Mouse (Mus musculus): ENCODE measurements at regions not wholly inside any gene's neighbourhood (a gene's known extent, or its start where the extent isn't known, plus 50 kb on each side); places are given as distances from the start of the nearest gene placed in this dataset.
A peak's percentile ranks its signal among the peaks of the same experiment; 100 is the strongest.

DNA sequence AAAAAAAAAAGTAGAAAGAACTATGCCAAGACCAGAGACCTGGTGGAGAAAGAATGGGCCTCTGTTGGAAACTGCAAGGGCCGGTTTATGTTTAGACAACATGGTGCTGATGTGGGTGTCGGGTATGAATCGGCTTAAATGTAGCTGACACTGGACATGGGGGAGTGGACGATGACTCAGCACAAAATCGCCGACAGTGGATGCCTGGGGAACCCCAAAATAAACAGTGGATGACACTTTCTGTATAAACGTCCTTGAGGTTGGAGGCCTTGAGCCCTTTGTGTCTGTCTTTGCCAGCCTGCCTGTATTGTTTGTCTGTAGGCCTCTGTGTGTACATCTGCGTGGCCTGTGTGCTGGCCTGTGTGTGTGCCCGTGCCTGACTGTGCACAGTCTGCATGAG, 52.1 kb upstream of the Enah start:
- no peak for TF ChIP-seq CTCF (conservative IDR thresholded peaks at IDR 0.05; ENCODE audit: low read length)
- Histone ChIP-seq H3K9me3 (ENCODE audit: low read length) (no peaks in the 10 kb centered on the region), H3K36me3 (ENCODE audit: insufficient read depth, low read length) (no peaks in the 10 kb centered on the region), H3K4me3 (replicated peaks; ENCODE audit: low read length) (peak overlapping the region; percentile 51; the same call in 1 of the 2 replicates), H3K27me3 (ENCODE audit: insufficient read depth, low read length) (no peaks in the 10 kb centered on the region), H3K4me1 (replicated peaks; ENCODE audit: low read depth, low read length) (peaks cover 52% of the 10 kb centered on the region)

DNA sequence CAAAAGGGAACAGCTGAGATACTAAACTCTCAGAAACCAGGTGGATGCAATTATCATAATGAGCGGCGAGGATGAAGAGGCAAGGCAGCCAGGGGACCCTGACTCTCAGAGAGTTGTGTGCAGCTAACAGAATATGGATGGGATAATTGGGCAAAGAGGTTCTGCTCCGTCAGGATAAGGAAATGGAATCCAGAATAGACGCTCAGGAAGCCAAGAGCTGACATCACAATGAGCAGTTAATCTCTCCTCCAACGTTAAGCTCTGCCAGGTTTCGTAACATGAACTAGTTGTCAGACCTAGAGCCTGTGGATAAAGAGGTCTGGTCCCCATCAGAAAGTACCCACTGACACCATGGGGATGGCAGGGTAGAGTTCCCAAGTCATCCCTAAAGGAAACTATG, 51.4 kb upstream of the Srp9 start:
- Histone ChIP-seq H3K36me3 (ENCODE audit: insufficient read depth, low read length) (no peaks in the 10 kb centered on the region), H3K9me3 (ENCODE audit: low read length) (peaks cover 6% of the 10 kb centered on the region), H3K27me3 (ENCODE audit: insufficient read depth, low read length) (no peaks in the 10 kb centered on the region), H3K4me3 (replicated peaks; ENCODE audit: low read length) (no peak overlapping the region), H3K4me1 (replicated peaks; ENCODE audit: low read depth, low read length) (peaks cover 40% of the 10 kb centered on the region)
- TF ChIP-seq CTCF (conservative IDR thresholded peaks at IDR 0.05; ENCODE audit: low read length) (no peak), POU5F1 (IDR thresholded peaks at IDR 0.05; ENCODE audit: borderline replicate concordance, low read length) (no peak), NANOG (IDR thresholded peaks at IDR 0.05; ENCODE audit: borderline replicate concordance, low read length) (no peak)

DNA sequence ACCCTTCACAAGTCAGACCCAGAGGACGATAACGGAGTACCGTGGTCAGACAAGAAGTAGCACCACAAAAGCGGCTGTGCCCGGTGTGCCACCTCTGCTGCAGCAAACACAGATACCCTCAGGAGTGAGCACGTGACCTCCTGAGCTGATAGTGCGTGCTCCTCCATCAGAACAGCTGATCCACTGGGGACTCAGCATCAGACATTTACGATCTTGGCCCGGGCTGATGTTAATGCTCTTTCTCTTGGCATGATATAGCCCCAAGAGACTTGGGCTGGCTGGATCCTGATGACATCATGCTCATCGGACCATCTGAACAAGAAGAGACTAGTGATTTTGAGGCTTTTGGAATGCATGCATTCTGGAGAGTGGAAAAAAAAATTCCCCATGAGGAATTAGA, 50.3 kb upstream of the Srp9 start:
- no peak for TF ChIP-seq CTCF (conservative IDR thresholded peaks at IDR 0.05; ENCODE audit: low read length)
- no peak for TF ChIP-seq NANOG (IDR thresholded peaks at IDR 0.05; ENCODE audit: borderline replicate concordance, low read length)
- TF ChIP-seq POU5F1 (IDR thresholded peaks at IDR 0.05; ENCODE audit: borderline replicate concordance, low read length) = no peak
- H3K27me3 ChIP-seq (ENCODE audit: insufficient read depth, low read length) = no peaks in the 10 kb centered on the region
- H3K4me3 ChIP-seq (replicated peaks; ENCODE audit: low read length) = no peak overlapping the region
- H3K36me3 ChIP-seq (ENCODE audit: insufficient read depth, low read length) = no peaks in the 10 kb centered on the region
- peaks cover 30% of the 10 kb centered on the region for H3K4me1 ChIP-seq (replicated peaks; ENCODE audit: low read depth, low read length)
- H3K9me3 ChIP-seq (ENCODE audit: low read length) = peaks cover 9% of the 10 kb centered on the region

All from E14TG2a.4 (cell line).